Mouse (Mus musculus): ENCODE results near the gene Pigc. TPM values are rescaled to one million over a fixed set of nuclear protein-coding genes. Genes with fewer than 3 reads are reported as not detected.

Gene Pigc
- polyA plus RNA-seq, 1 experiment from 2014 or later, result 38.0 TPM

GRCm38 (mm10) chr1:161932286-161932685, 36.7 kb upstream of the Pigc start:
- H3K4me1 ChIP-seq (replicated peaks; ENCODE audit: control insufficient read depth, insufficient read depth, low read length), result no peaks in the 10 kb centered on the region
- no peak overlapping the region for H3K4me3 ChIP-seq (ENCODE audit: low read length)
- H3K4me2 ChIP-seq (ENCODE audit: low read depth, low read length), result no peak overlapping the region
- H3K27ac ChIP-seq (ENCODE audit: low read length), result no peak overlapping the region
- WGBS, result 71% methylated on average over 4 of the region's 4 CpGs
- no peak overlapping the region for H3K9ac ChIP-seq (ENCODE audit: low read length)
- no peaks in the 10 kb centered on the region for H3K9me3 ChIP-seq (ENCODE audit: control insufficient read depth, low read length)
- no peaks in the 10 kb centered on the region for H3K27me3 ChIP-seq (ENCODE audit: control insufficient read depth, insufficient read depth, low read depth, low read length)
- H3K36me3 ChIP-seq (ENCODE audit: control insufficient read depth, insufficient read depth, low read length), result no peaks in the 10 kb centered on the region
- ATAC-seq (ENCODE audit: low read depth), result no peak

DNA sequence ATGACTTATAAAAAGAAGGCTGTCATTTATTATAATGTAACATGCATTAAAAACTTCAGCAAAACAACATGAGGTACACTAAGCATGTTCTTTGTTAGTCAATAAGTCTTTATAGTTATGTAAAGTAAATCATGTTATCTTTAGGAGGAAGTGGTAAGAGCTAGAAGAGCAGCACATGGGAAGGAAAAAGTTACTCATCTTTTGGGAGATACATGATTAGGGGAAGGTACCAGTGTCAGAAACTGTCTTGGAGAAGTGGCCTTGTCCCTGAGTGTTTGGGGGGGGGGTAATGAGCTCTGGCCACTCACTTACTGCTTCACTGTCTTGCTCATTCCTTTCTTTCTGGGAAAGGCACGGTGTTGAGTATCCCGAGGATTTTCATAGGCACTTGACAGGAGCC, 26.9 kb upstream of the Pigc start:
- Histone ChIP-seq H3K4me3 (ENCODE audit: low read length) (no peak overlapping the region), H3K27me3 (ENCODE audit: control insufficient read depth, insufficient read depth, low read depth, low read length) (no peaks in the 10 kb centered on the region), H3K27ac (ENCODE audit: low read length) (no peak overlapping the region), H3K36me3 (ENCODE audit: control insufficient read depth, insufficient read depth, low read length) (no peaks in the 10 kb centered on the region), H3K9me3 (ENCODE audit: control insufficient read depth, low read length) (no peaks in the 10 kb centered on the region), H3K4me2 (ENCODE audit: low read depth, low read length) (no peak overlapping the region), H3K9ac (ENCODE audit: low read length) (no peak overlapping the region), H3K4me1 (replicated peaks; ENCODE audit: control insufficient read depth, insufficient read depth, low read length) (no peaks in the 10 kb centered on the region)
- ATAC-seq (ENCODE audit: low read depth), result no peak
- WGBS, result 69% methylated on average over 2 of the region's 2 CpGs

- Histone ChIP-seq H3K4me2 (ENCODE audit: low read depth, low read length) (no peak overlapping the region), H3K9me3 (ENCODE audit: control insufficient read depth, low read length) (no peaks in the 10 kb centered on the region), H3K27me3 (ENCODE audit: control insufficient read depth, insufficient read depth, low read depth, low read length) (no peaks in the 10 kb centered on the region), H3K27ac (ENCODE audit: low read length) (no peak overlapping the region), H3K36me3 (ENCODE audit: control insufficient read depth, insufficient read depth, low read length) (no peaks in the 10 kb centered on the region), H3K4me1 (replicated peaks; ENCODE audit: control insufficient read depth, insufficient read depth, low read length) (no peaks in the 10 kb centered on the region), H3K4me3 (ENCODE audit: low read length) (no peak overlapping the region), H3K9ac (ENCODE audit: low read length) (no peak overlapping the region)
- no peak for ATAC-seq (ENCODE audit: low read depth)
- WGBS, result 59% methylated on average over 5 of the region's 5 CpGs
Observed at GRCm38 (mm10) chr1:161951009-161951779, 17.8 kb upstream of the Pigc start.

GRCm38 (mm10) chr1:161952599-161952998, 16.4 kb upstream of the Pigc start:
- Histone ChIP-seq H3K4me3 (ENCODE audit: low read length) (no peak overlapping the region), H3K27me3 (ENCODE audit: control insufficient read depth, insufficient read depth, low read depth, low read length) (no peaks in the 10 kb centered on the region), H3K4me1 (replicated peaks; ENCODE audit: control insufficient read depth, insufficient read depth, low read length) (no peaks in the 10 kb centered on the region), H3K4me2 (ENCODE audit: low read depth, low read length) (no peak overlapping the region), H3K9me3 (ENCODE audit: control insufficient read depth, low read length) (no peaks in the 10 kb centered on the region), H3K27ac (ENCODE audit: low read length) (no peak overlapping the region), H3K36me3 (ENCODE audit: control insufficient read depth, insufficient read depth, low read length) (no peaks in the 10 kb centered on the region), H3K9ac (ENCODE audit: low read length) (no peak overlapping the region)
- ATAC-seq (ENCODE audit: low read depth), result no peak
- WGBS, result 32% methylated on average over 1 of the region's 1 CpGs

DNA sequence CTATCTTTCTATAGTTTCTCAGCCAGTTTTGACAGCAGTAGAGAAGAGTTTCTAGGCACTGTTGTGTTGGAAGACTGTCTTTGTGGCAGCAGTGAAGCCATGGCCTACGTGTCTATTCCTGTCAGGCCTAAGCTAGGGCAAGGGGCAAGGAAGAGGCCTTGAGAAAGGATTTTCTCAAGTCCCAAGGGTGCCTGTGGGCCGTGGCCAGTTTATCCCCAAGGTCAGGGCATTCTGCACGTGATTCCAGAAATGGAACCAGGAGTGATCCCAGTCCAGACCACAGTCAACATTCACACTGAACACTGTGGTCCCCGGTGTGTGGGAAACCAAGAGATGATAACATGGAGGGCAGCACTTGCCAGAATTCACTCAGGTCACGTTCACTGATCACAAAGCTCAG, 13.1 kb upstream of the Pigc start:
- Histone ChIP-seq H3K4me2 (ENCODE audit: low read depth, low read length) (no peak overlapping the region), H3K9ac (ENCODE audit: low read length) (no peak overlapping the region), H3K4me1 (replicated peaks; ENCODE audit: control insufficient read depth, insufficient read depth, low read length) (no peaks in the 10 kb centered on the region), H3K36me3 (ENCODE audit: control insufficient read depth, insufficient read depth, low read length) (no peaks in the 10 kb centered on the region), H3K27ac (ENCODE audit: low read length) (no peak overlapping the region), H3K27me3 (ENCODE audit: control insufficient read depth, insufficient read depth, low read depth, low read length) (no peaks in the 10 kb centered on the region), H3K9me3 (ENCODE audit: control insufficient read depth, low read length) (no peaks in the 10 kb centered on the region), H3K4me3 (ENCODE audit: low read length) (no peak overlapping the region)
- ATAC-seq (ENCODE audit: low read depth), result no peak
- 58% methylated on average over 5 of the region's 5 CpGs for WGBS

DNA sequence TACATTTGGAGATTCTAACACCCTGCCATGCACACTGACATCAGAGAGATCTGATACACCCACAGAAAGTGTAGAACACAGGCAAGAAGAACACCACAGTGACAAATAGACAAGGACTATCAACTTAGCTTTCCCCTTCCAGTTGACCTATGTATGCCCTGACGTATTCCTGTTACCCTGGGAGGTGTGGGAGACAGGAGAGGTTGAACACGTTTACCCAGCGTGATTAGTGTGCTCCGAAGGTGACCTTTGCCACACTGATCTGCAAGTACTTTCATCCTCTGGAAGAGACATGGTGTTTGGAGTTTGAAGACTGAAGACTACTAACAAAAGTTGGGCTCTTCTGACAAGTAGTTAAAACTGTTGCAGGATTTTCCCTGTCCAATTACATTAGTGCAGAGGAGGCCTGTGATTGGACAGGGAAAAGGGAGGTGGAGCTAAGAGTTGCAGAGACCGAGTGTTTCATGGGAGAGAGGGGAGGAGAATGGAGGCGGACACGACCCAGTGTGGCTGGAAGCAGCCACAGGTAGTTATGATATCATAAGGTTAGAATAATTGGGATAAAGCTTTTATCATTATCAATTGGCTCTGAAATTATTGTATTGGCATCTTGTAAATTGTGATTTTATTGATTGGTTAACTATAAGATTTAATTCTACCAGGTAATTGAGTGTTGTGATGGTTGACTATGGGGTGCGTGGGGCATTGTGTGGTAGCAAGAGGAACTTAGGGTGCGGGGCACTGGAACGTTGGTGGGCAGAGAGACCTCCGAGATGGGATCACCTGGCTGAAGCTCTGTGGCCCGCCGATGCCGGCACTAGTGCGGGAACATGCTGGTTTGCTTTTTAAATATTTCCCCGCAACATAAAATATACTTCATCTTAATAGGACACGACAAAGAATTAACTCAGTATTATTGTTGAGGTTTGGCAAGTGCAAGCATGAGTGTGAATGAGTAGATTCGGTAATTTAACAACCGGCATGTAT, 10.7 kb upstream of the Pigc start:
- 0 out of 2 replicates have a peak, but pooled peaks cover 3% of the 10 kb centered on the region for H3K4me1 ChIP-seq (replicated peaks; ENCODE audit: control insufficient read depth, insufficient read depth, low read length)
- no peaks in the 10 kb centered on the region for H3K27me3 ChIP-seq (ENCODE audit: control insufficient read depth, insufficient read depth, low read depth, low read length)
- no peak overlapping the region for H3K4me2 ChIP-seq (ENCODE audit: low read depth, low read length)
- H3K9me3 ChIP-seq (ENCODE audit: control insufficient read depth, low read length), result no peaks in the 10 kb centered on the region
- H3K27ac ChIP-seq (ENCODE audit: low read length), result no peak overlapping the region
- H3K4me3 ChIP-seq (ENCODE audit: low read length), result no peak overlapping the region
- H3K36me3 ChIP-seq (ENCODE audit: control insufficient read depth, insufficient read depth, low read length), result no peaks in the 10 kb centered on the region
- H3K9ac ChIP-seq (ENCODE audit: low read length), result no peak overlapping the region
- ATAC-seq (ENCODE audit: low read depth), result no peak
- WGBS, result 67% methylated on average over 19 of the region's 19 CpGs

- Histone ChIP-seq H3K9me3 (ENCODE audit: control insufficient read depth, low read length) (no peaks in the 10 kb centered on the region), H3K27me3 (ENCODE audit: control insufficient read depth, insufficient read depth, low read depth, low read length) (no peaks in the 10 kb centered on the region), H3K9ac (ENCODE audit: low read length) (peak overlapping the region; percentile 30; the same call in 1 of the 2 replicates), H3K36me3 (ENCODE audit: control insufficient read depth, insufficient read depth, low read length) (no peaks in the 10 kb centered on the region), H3K27ac (ENCODE audit: low read length) (no peak overlapping the region), H3K4me2 (ENCODE audit: low read depth, low read length) (no peak overlapping the region), H3K4me1 (replicated peaks; ENCODE audit: control insufficient read depth, insufficient read depth, low read length) (0 out of 2 replicates have a peak, but pooled peaks cover 3% of the 10 kb centered on the region), H3K4me3 (ENCODE audit: low read length) (no peak overlapping the region)
- WGBS, result 53% methylated on average over 3 of the region's 3 CpGs
- peak; percentile 78 for ATAC-seq (ENCODE audit: low read depth)
Observed at GRCm38 (mm10) chr1:161962465-161963377, 6.3 kb upstream of the Pigc start.

GRCm38 (mm10) chr1:161967936-161968335, 1.1 kb upstream of the Pigc start:
- Histone ChIP-seq H3K27ac (ENCODE audit: low read length) (no peak overlapping the region), H3K27me3 (ENCODE audit: control insufficient read depth, insufficient read depth, low read depth, low read length) (no peaks in the 10 kb centered on the region), H3K4me3 (ENCODE audit: low read length) (no peak overlapping the region), H3K9ac (ENCODE audit: low read length) (no peak overlapping the region), H3K9me3 (ENCODE audit: control insufficient read depth, low read length) (no peaks in the 10 kb centered on the region), H3K4me1 (replicated peaks; ENCODE audit: control insufficient read depth, insufficient read depth, low read length) (peaks cover 10% of the 10 kb centered on the region), H3K4me2 (ENCODE audit: low read depth, low read length) (no peak overlapping the region), H3K36me3 (ENCODE audit: control insufficient read depth, insufficient read depth, low read length) (peaks cover 7% of the 10 kb centered on the region)
- 53% methylated on average over 2 of the region's 2 CpGs for WGBS
- no peak for ATAC-seq (ENCODE audit: low read depth)
